Mouse (Mus musculus): Measurements from ENCODE around the gene Hspb11. TPM values are rescaled to one million over a fixed set of nuclear protein-coding genes. Genes with fewer than 3 reads are reported as not detected.
A peak's percentile ranks its signal among the peaks of the same experiment; 100 is the strongest.

Hspb11 gene
- polyA plus RNA-seq, 1 experiment from 2014 or later = 44.6 TPM

DNA sequence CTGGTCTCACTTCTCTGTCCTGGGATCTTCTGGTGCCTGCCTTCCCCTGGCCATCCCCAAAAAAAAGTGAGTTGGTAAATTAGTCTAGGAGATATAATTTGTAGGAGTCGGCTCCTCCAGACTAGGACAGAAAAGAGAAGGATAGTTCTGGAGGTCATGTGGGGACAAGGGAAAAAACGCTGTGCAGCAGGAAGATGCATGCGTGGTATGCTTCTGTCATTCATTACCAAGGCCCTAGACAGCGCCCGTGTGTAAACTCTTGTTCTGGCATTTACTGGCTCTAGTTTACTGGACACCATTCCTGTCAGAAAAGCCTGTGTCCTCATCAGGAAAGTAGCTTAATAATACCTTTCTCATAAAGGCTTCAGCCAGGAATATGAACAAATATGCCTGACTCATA is 21.1 kb downstream of the Hspb11 start:
- Histone ChIP-seq H3K4me3 (ENCODE audit: low read depth, low read length) (no peak overlapping the region), H3K9ac (replicated peaks; ENCODE audit: low read depth) (no peak overlapping the region), H3K4me1 (ENCODE audit: insufficient read depth, low read depth, low read length) (no peaks in the 10 kb centered on the region), H3K9me3 (ENCODE audit: low read length) (no peaks in the 10 kb centered on the region), H3K36me3 (ENCODE audit: insufficient read depth, low read length) (no peaks in the 10 kb centered on the region), H3K4me2 (replicated peaks; ENCODE audit: low read depth, low read length) (no peak overlapping the region), H3K27ac (ENCODE audit: low read length) (no peak overlapping the region), H3K27me3 (replicated peaks; ENCODE audit: insufficient read depth, low read length) (no peaks in the 10 kb centered on the region)
- TF ChIP-seq EP300 (IDR thresholded peaks at IDR 0.05) (no peak), CTCF (IDR thresholded peaks at IDR 0.05) (no peak)
- ATAC-seq = no peak
- no peak for DNase-seq (ENCODE audit: low spot score)
- WGBS = 61% methylated on average over 5 of the region's 5 CpGs

DNA sequence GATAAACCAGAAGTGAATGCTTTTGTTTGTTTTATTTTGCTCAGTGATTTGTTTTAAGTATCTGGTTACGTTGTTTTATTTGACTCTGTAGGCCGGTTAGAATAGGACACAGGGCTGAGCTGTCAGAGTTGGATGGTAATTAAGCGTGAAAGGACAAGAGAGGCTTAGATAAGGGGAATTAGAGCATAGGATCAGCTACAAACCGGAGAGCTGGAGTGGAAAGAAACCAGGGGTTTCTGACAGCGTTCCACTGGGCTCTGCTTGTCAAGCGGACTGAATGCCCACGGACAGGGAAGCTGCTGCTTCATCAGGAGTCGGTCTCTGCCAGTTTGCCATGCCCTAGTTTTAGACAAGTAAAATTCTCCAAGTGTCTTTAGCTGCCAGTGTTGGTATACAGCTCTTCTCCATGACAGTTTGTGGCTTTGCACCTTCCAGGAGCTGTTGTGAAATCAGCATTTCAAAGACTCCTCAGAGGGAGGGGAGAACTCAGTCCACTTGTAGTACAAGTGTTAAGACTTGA is 24.9 kb downstream of the Hspb11 start:
- 33% methylated on average over 8 of the region's 8 CpGs for WGBS
- H3K9ac ChIP-seq (replicated peaks; ENCODE audit: low read depth) = no peak overlapping the region
- H3K4me1 ChIP-seq (ENCODE audit: insufficient read depth, low read depth, low read length) = no peaks in the 10 kb centered on the region
- H3K4me3 ChIP-seq (ENCODE audit: low read depth, low read length) = no peak overlapping the region
- peak; percentile 32 for DNase-seq (ENCODE audit: low spot score)
- no peaks in the 10 kb centered on the region for H3K27me3 ChIP-seq (replicated peaks; ENCODE audit: insufficient read depth, low read length)
- ATAC-seq = peak; percentile 25; the same call in 1 of the 2 replicates
- no peak overlapping the region for H3K27ac ChIP-seq (ENCODE audit: low read length)
- no peak overlapping the region for H3K4me2 ChIP-seq (replicated peaks; ENCODE audit: low read depth, low read length)
- no peak for TF ChIP-seq CTCF (IDR thresholded peaks at IDR 0.05)
- TF ChIP-seq EP300 (IDR thresholded peaks at IDR 0.05) = no peak
- H3K9me3 ChIP-seq (ENCODE audit: low read length) = no peaks in the 10 kb centered on the region
- no peaks in the 10 kb centered on the region for H3K36me3 ChIP-seq (ENCODE audit: insufficient read depth, low read length)

- no peaks in the 10 kb centered on the region for H3K36me3 ChIP-seq (ENCODE audit: insufficient read depth, low read length)
- no peak for TF ChIP-seq EP300 (IDR thresholded peaks at IDR 0.05)
- TF ChIP-seq CTCF (IDR thresholded peaks at IDR 0.05) = no peak
- no peak overlapping the region for H3K9ac ChIP-seq (replicated peaks; ENCODE audit: low read depth)
- H3K27ac ChIP-seq (ENCODE audit: low read length) = no peak overlapping the region
- no peak for ATAC-seq
- DNase-seq (ENCODE audit: low spot score) = no peak
- no peak overlapping the region for H3K4me3 ChIP-seq (ENCODE audit: low read depth, low read length)
- H3K9me3 ChIP-seq (ENCODE audit: low read length) = no peaks in the 10 kb centered on the region
- H3K4me2 ChIP-seq (replicated peaks; ENCODE audit: low read depth, low read length) = no peak overlapping the region
- WGBS = 80% methylated on average over 7 of the region's 7 CpGs
- no peaks in the 10 kb centered on the region for H3K27me3 ChIP-seq (replicated peaks; ENCODE audit: insufficient read depth, low read length)
- no peaks in the 10 kb centered on the region for H3K4me1 ChIP-seq (ENCODE audit: insufficient read depth, low read depth, low read length)
Measured at GRCm38 (mm10) chr4:107280843-107281475, 27.6 kb downstream of the Hspb11 start.

GRCm38 (mm10) chr4:107285446-107286200 is 32.2 kb downstream of the Hspb11 start:
- Histone ChIP-seq H3K4me1 (ENCODE audit: insufficient read depth, low read depth, low read length) (no peaks in the 10 kb centered on the region), H3K27ac (ENCODE audit: low read length) (no peak overlapping the region)
- WGBS = 52% methylated on average over 3 of the region's 3 CpGs

GRCm38 (mm10) chr4:107286386-107286785 is 33.0 kb downstream of the Hspb11 start:
- DNase-seq (ENCODE audit: low spot score) (no peak), ATAC-seq (no peak)
- no peaks in the 10 kb centered on the region for H3K36me3 ChIP-seq (ENCODE audit: insufficient read depth, low read length)
- H3K27me3 ChIP-seq (replicated peaks; ENCODE audit: insufficient read depth, low read length) = no peaks in the 10 kb centered on the region
- H3K4me1 ChIP-seq (ENCODE audit: insufficient read depth, low read depth, low read length) = no peaks in the 10 kb centered on the region
- no peak overlapping the region for H3K4me3 ChIP-seq (ENCODE audit: low read depth, low read length)
- no peak overlapping the region for H3K9ac ChIP-seq (replicated peaks; ENCODE audit: low read depth)
- no peak overlapping the region for H3K27ac ChIP-seq (ENCODE audit: low read length)
- H3K4me2 ChIP-seq (replicated peaks; ENCODE audit: low read depth, low read length) = no peak overlapping the region
- H3K9me3 ChIP-seq (ENCODE audit: low read length) = no peaks in the 10 kb centered on the region
- 89% methylated on average over 8 of the region's 8 CpGs for WGBS
- no peak for TF ChIP-seq EP300 (IDR thresholded peaks at IDR 0.05)
- no peak for TF ChIP-seq CTCF (IDR thresholded peaks at IDR 0.05)

More at GRCm38 (mm10) chr4:107285446-107286200, 32.2 kb downstream of the Hspb11 start:
- H3K9ac ChIP-seq (replicated peaks; ENCODE audit: low read depth) = no peak overlapping the region
- peak; percentile 49 for DNase-seq (ENCODE audit: low spot score)
- no peaks in the 10 kb centered on the region for H3K9me3 ChIP-seq (ENCODE audit: low read length)
- H3K36me3 ChIP-seq (ENCODE audit: insufficient read depth, low read length) = no peaks in the 10 kb centered on the region
- no peak overlapping the region for H3K4me2 ChIP-seq (replicated peaks; ENCODE audit: low read depth, low read length)
- H3K27me3 ChIP-seq (replicated peaks; ENCODE audit: insufficient read depth, low read length) = no peaks in the 10 kb centered on the region
- ATAC-seq = peak; percentile 32; the same call in 1 of the 2 replicates
- TF ChIP-seq CTCF (IDR thresholded peaks at IDR 0.05) (no peak), EP300 (IDR thresholded peaks at IDR 0.05) (no peak)
- no peak overlapping the region for H3K4me3 ChIP-seq (ENCODE audit: low read depth, low read length)

DNA sequence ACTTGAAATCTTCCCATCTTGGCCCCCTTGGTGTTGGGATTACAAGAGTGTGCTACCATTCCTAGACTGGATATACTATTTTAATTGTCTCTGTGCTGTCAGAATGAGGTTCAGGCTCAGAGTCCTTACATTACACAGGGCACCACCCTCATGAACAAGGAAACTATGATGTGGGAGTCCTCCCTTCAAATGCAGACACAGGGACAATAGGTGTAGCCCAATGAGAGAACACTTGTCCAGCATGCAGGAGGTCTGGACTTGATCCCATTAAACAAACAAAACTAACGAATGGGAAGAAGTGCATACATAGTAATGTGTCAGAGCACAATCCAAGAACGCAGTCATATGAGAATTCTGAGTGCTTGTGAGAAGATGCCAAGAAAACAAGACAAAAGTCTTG is 34.1 kb downstream of the Hspb11 start:
- TF ChIP-seq EP300 (IDR thresholded peaks at IDR 0.05) (no peak), CTCF (IDR thresholded peaks at IDR 0.05) (no peak)
- no peak for ATAC-seq
- H3K4me3 ChIP-seq (ENCODE audit: low read depth, low read length) = no peak overlapping the region

More for the DNA sequence above, 34.1 kb downstream of the Hspb11 start:
- Histone ChIP-seq H3K9me3 (ENCODE audit: low read length) (no peaks in the 10 kb centered on the region), H3K4me1 (ENCODE audit: insufficient read depth, low read depth, low read length) (no peaks in the 10 kb centered on the region), H3K36me3 (ENCODE audit: insufficient read depth, low read length) (no peaks in the 10 kb centered on the region), H3K27ac (ENCODE audit: low read length) (no peak overlapping the region), H3K9ac (replicated peaks; ENCODE audit: low read depth) (no peak overlapping the region), H3K27me3 (replicated peaks; ENCODE audit: insufficient read depth, low read length) (no peaks in the 10 kb centered on the region), H3K4me2 (replicated peaks; ENCODE audit: low read depth, low read length) (no peak overlapping the region)
- 57% methylated on average over 2 of the region's 2 CpGs for WGBS
- DNase-seq (ENCODE audit: low spot score) = no peak
